Mouse (Mus musculus) embryonic facial prominence, embryonic 15.5 days (tissue): ENCODE data around the gene Csn3. TPM values are rescaled to one million over a fixed set of nuclear protein-coding genes. Genes with fewer than 3 reads are reported as not detected.

ENCODE experiments used
- ATAC-seq: fragments of 200-750 bp; cut with Nextera tagmentation; 2 replicates; pipeline ENCODE4 v1.8.0; 2017; ENCODE audit warnings: low read depth, moderate TSS enrichment; ENCODE audit not compliant: insufficient number of reproducible peaks, low FRiP score, low TSS enrichment
- H3K27ac ChIP-seq: fragments of 300-500 bp; sonication (generic); replicated peaks from 2 replicates; pipeline ENCODE4 v1.5.1; 2015; ENCODE audit warnings: mild to moderate bottlenecking, inconsistent platforms
- H3K27me3 ChIP-seq: fragments of 300-500 bp; sonication (generic); 2 replicates; pipeline ENCODE4 v1.6.1; 2015; ENCODE audit warnings: inconsistent platforms
- H3K36me3 ChIP-seq: fragments of 300-500 bp; sonication (generic); 2 replicates; pipeline ENCODE4 v1.6.1; 2015; ENCODE audit warnings: mild to moderate bottlenecking, inconsistent platforms
- H3K4me1 ChIP-seq: fragments of 300-500 bp; sonication (generic); 2 replicates; pipeline ENCODE4 v1.6.1; 2015; ENCODE audit warnings: inconsistent platforms
- H3K4me2 ChIP-seq: fragments of 300-500 bp; sonication (generic); replicated peaks from 2 replicates; pipeline ENCODE4 v1.6.1; 2015; ENCODE audit warnings: mild to moderate bottlenecking, inconsistent platforms
- H3K4me3 ChIP-seq: fragments of 300-500 bp; sonication (generic); replicated peaks from 2 replicates; pipeline ENCODE4 v1.5.1; 2015; ENCODE audit warnings: mild to moderate bottlenecking, inconsistent platforms
- H3K9ac ChIP-seq: fragments of 300-500 bp; sonication (generic); 2 replicates; pipeline ENCODE4 v1.6.1; 2015; ENCODE audit warnings: inconsistent platforms
- H3K9me3 ChIP-seq: fragments of 300-500 bp; sonication (generic); replicated peaks from 2 replicates; pipeline ENCODE4 v1.6.1; 2016; ENCODE audit warnings: inconsistent platforms
- WGBS: fragments of 180-500 bp; shearing (Covaris S2); methylation state at CpG from one replicate; pipeline ENCODE4 v1.1.7; 2015; 5-methylcytosine and 5-hydroxymethylcytosine counted together
- polyA plus RNA-seq: library from polyadenylated mRNA; unstranded; fragments of >200 nt; fragmentation: Nextera tagmentation; extraction: Ambion mirVana; gene quantifications from 2 replicates; pipeline ENCODE4 v1.2.1, GENCODE M21; 2015

Csn3 gene
- polyA plus RNA-seq: 0.28 and 0.74 TPM in 2 replicates

DNA sequence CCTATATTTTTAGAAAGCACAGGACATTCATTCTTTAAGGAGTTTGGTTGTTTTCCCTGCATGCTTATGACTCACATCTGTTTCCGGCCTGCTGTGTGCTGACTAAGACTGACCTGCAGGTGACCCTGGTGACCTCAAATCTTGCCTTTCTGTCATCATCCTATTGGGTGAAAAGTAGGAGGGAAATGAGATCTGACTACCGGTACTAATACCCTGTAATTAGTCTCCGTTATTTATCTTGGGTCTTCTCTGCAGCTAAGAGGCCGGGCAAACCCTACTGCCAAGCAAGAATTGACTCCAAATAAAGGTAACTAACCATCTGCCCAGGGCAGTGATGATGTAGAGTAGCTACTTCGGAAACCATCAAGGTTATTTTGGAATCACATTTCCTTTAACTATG, at the start of gene Csn3:
Gene Csn3, plus strand, starts transcription at position 208 of the 400 bp plus-strand sequence.
- Histone ChIP-seq H3K9ac (no peak within 1 kb of the TSS), H3K4me2 (no peak within 1 kb of the TSS), H3K9me3 (no peaks in the 10 kb centered on the region), H3K27ac (no peak within 1 kb of the TSS), H3K4me1 (no peaks in the 10 kb centered on the region), H3K4me3 (no peak within 1 kb of the TSS), H3K36me3 (no peaks in the 10 kb centered on the region), H3K27me3 (no peaks in the 10 kb centered on the region)
- WGBS: 14% methylated on average over 5 of the region's 5 CpGs
- ATAC-seq: no peak

- H3K9ac ChIP-seq: no peak within 1 kb of the TSS
- no peaks in the 10 kb centered on the region for H3K9me3 ChIP-seq
- no peaks in the 10 kb centered on the region for H3K27me3 ChIP-seq
- H3K4me2 ChIP-seq: no peak within 1 kb of the TSS
- no peaks in the 10 kb centered on the region for H3K4me1 ChIP-seq
- ATAC-seq: no peak
- no peak within 1 kb of the TSS for H3K4me3 ChIP-seq
- 81% methylated on average over 1 of the region's 1 CpGs for WGBS
- no peak within 1 kb of the TSS for H3K27ac ChIP-seq
- H3K36me3 ChIP-seq: no peaks in the 10 kb centered on the region
Observed at GRCm38 (mm10) chr5:87884729-87885128, 40.6 kb upstream of the Csn3 start, which contains the start of gene Odam. TSS of gene Odam (plus strand) at chr5:87885029.

DNA sequence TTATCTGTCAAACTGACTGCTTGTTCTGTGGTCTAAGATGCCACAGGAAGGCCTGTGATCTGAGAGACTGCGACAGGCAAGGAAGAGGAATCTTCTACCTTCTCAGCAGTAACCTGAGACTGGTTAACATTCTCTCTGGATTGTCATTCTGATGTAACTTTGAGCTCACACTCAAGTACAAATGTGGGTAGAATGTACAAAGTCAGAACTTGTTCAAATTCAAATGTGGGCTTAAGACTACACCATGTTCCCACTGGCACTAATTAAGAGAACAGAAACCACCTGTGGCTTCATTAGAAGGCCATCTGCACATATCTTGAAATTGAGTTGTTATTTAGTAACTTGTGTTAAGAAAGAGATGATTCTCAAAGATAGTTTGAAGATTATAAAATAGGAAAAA, 6.2 kb downstream of the Csn3 start:
- no peaks in the 10 kb centered on the region for H3K9me3 ChIP-seq
- no peak overlapping the region for H3K9ac ChIP-seq
- no peaks in the 10 kb centered on the region for H3K4me1 ChIP-seq
- H3K4me3 ChIP-seq: no peak overlapping the region
- H3K27me3 ChIP-seq: no peaks in the 10 kb centered on the region
- no peak for ATAC-seq
- H3K4me2 ChIP-seq: no peak overlapping the region
- no peak overlapping the region for H3K27ac ChIP-seq
- no peaks in the 10 kb centered on the region for H3K36me3 ChIP-seq
- WGBS: 26% methylated on average over 1 of the region's 1 CpGs

- 27% methylated on average over 3 of the region's 3 CpGs for WGBS
- no peaks in the 10 kb centered on the region for H3K36me3 ChIP-seq
- no peak overlapping the region for H3K4me2 ChIP-seq
- H3K4me1 ChIP-seq: no peaks in the 10 kb centered on the region
- no peaks in the 10 kb centered on the region for H3K9me3 ChIP-seq
- no peak for ATAC-seq
- no peak overlapping the region for H3K27ac ChIP-seq
- no peak overlapping the region for H3K4me3 ChIP-seq
- no peaks in the 10 kb centered on the region for H3K27me3 ChIP-seq
- H3K9ac ChIP-seq: no peak overlapping the region
Observed at GRCm38 (mm10) chr5:87940752-87941151, 15.4 kb downstream of the Csn3 start.

DNA sequence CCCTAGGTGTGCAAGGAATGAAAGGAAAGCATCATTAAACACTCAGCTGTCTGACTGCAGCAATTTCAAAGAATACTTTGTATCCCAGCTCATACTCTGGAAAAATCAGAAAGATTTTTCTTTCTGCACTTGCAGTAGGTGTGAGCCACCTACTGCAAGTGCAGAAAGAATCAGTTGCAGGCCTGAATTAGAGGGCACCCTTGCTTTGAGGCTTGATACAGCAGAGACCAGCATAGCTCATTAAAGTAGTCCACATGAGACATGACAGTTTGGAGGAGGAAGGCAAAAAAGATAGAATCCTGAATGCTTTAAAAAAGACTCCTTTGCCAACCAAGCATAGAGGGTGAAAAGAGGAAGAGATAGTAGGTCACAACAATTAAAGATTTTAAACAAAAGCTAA, 17.1 kb downstream of the Csn3 start:
- Histone ChIP-seq H3K27me3 (no peaks in the 10 kb centered on the region), H3K9ac (no peak overlapping the region), H3K4me2 (no peak overlapping the region), H3K9me3 (no peaks in the 10 kb centered on the region), H3K4me1 (no peaks in the 10 kb centered on the region), H3K36me3 (no peaks in the 10 kb centered on the region), H3K4me3 (no peak overlapping the region), H3K27ac (no peak overlapping the region)
- ATAC-seq: no peak

DNA sequence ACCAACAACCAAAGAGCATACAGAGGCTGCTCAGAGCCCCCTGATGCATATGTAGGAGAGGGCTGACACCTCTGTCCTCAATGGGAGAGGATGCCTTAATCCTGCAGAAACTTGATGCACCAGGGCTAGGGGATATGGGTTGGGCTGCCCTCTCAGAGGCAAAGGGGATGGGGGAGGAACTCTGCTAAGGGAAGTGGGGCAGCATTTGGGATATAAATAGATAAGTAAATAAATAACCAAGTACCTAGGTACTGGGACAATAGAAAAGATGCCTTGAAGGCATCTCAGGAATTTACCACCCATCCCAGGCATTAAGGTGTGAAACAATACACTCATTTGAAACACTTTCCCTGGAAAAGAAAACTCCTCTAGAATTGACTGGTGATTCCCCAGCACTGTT, 26.5 kb downstream of the Csn3 start:
- no peaks in the 10 kb centered on the region for H3K9me3 ChIP-seq
- no peaks in the 10 kb centered on the region for H3K4me1 ChIP-seq
- H3K4me2 ChIP-seq: no peak overlapping the region
- no peaks in the 10 kb centered on the region for H3K36me3 ChIP-seq
- no peak overlapping the region for H3K9ac ChIP-seq
- no peaks in the 10 kb centered on the region for H3K27me3 ChIP-seq
- ATAC-seq: no peak
- no peak overlapping the region for H3K27ac ChIP-seq
- no peak overlapping the region for H3K4me3 ChIP-seq

- 38% methylated on average over 2 of the region's 2 CpGs for WGBS
- Histone ChIP-seq H3K27me3 (no peaks in the 10 kb centered on the region), H3K4me3 (no peak within 1 kb of the TSS), H3K9ac (no peak within 1 kb of the TSS), H3K27ac (no peak within 1 kb of the TSS), H3K36me3 (no peaks in the 10 kb centered on the region), H3K4me2 (no peak within 1 kb of the TSS), H3K4me1 (no peaks in the 10 kb centered on the region), H3K9me3 (no peaks in the 10 kb centered on the region)
- ATAC-seq: no peak
Observed at GRCm38 (mm10) chr5:87969201-87969600, 43.8 kb downstream of the Csn3 start, which contains the start of the genes 2310003L06Rik and Gm28434. TSS of gene 2310003L06Rik (plus strand) at chr5:87969459. TSS of gene Gm28434 (plus strand) at chr5:87969517.

GRCm38 (mm10) chr5:87979139-87979538, 53.8 kb downstream of the Csn3 start, which contains the start of gene Cabs1:
TSS of gene Cabs1 (plus strand) at chr5:87979439.
- Histone ChIP-seq H3K4me2 (no peak within 1 kb of the TSS), H3K9ac (no peak within 1 kb of the TSS), H3K36me3 (no peaks in the 10 kb centered on the region), H3K27ac (no peak within 1 kb of the TSS), H3K4me3 (no peak within 1 kb of the TSS), H3K27me3 (no peaks in the 10 kb centered on the region), H3K9me3 (no peaks in the 10 kb centered on the region), H3K4me1 (no peaks in the 10 kb centered on the region)
- ATAC-seq: no peak
- WGBS: 79% methylated on average over 3 of the region's 3 CpGs

Other genes with a start within 250 kb of the Csn3 start
- gene Csn2, start 225.9 kb upstream of the Csn3 start, polyA plus RNA-seq: not detected in 2 replicates
- gene Csn1s2a, start 151.0 kb upstream of the Csn3 start, polyA plus RNA-seq: not detected in 2 replicates
- gene Csn1s2b, start 117.5 kb upstream of the Csn3 start, polyA plus RNA-seq: 0.08 TPM in 1 of 2 replicates, not detected in the other
- not detected in 2 replicates for gene Prr27, start 99.9 kb upstream of the Csn3 start, polyA plus RNA-seq
- gene Odam, start 40.5 kb upstream of the Csn3 start, polyA plus RNA-seq: 1.1 and 1.3 TPM in 2 replicates
- 0.21 TPM in 1 of 2 replicates, not detected in the other for gene 2310003L06Rik, start 43.9 kb downstream of the Csn3 start, polyA plus RNA-seq
- not detected in 2 replicates for gene Gm28434, start 43.9 kb downstream of the Csn3 start, polyA plus RNA-seq
- gene Cabs1, start 53.9 kb downstream of the Csn3 start, polyA plus RNA-seq: not detected in 2 replicates
- 0.37 and 0.38 TPM in 2 replicates for gene Smr3a, start 77.0 kb downstream of the Csn3 start, polyA plus RNA-seq
- 0.43 TPM in 1 of 2 replicates, not detected in the other for gene Smr2, start 161.0 kb downstream of the Csn3 start, polyA plus RNA-seq
- gene Gm11116, start 186.0 kb downstream of the Csn3 start, polyA plus RNA-seq: not detected in 2 replicates
- not detected in 2 replicates for gene Gm11115, start 228.5 kb downstream of the Csn3 start, polyA plus RNA-seq